Mouse (Mus musculus) c-Kit-positive CD71-positive TER-119-negative erythroid progenitor cells, embryonic 14.5 days (primary cell): Measurements from ENCODE around the gene Plekhm3.
A peak's percentile ranks its signal among the peaks of the same experiment; 100 is the strongest.
"Not testable (repeated sequence)": the region's sequence is repeated elsewhere in the genome, so short reads cannot be mapped to it uniquely, and the experiment has no call there.

ENCODE experiments used
- DNase-seq: peaks from one replicate; pipeline ENCODE4 v3.0.0-alpha.2; 2013; ENCODE audit warnings: low read depth

Gene Plekhm3

GRCm38 (mm10) chr1:64956479-64956961, at the start of gene Plekhm3:
Gene Plekhm3 (minus strand): TSS chr1:64956824.
- peak; percentile 60 for DNase-seq

- DNase-seq, result no peak
Observed at GRCm38 (mm10) chr1:65005575-65005974, 49.0 kb upstream of the Plekhm3 start.

- DNase-seq, result no peak
Observed at GRCm38 (mm10) chr1:65004526-65004925, 47.9 kb upstream of the Plekhm3 start.

GRCm38 (mm10) chr1:64993206-64993605, 36.6 kb upstream of the Plekhm3 start:
- DNase-seq, result no peak

GRCm38 (mm10) chr1:64988176-64988575, 31.6 kb upstream of the Plekhm3 start:
- DNase-seq, result no peak

DNA sequence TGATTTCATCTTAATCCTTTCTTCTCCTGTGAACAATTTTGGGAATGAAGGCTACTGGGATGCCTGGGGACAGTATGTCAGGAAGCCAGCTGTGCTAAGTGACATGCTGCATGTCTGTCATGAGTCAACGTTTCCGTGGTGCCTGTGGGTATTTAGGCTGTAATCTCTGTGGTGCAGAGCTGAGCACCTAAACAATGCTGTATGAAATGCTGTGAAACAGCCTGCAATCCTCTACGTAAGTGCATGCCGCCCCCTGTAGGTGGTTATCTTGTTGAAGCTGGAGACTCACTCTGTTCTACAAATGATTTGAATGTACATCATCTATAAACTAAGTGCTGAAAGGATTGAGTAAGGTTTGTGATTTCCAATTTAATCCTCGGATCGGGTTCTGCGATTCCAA, 29.5 kb upstream of the Plekhm3 start:
- peak; percentile 37 for DNase-seq

DNA sequence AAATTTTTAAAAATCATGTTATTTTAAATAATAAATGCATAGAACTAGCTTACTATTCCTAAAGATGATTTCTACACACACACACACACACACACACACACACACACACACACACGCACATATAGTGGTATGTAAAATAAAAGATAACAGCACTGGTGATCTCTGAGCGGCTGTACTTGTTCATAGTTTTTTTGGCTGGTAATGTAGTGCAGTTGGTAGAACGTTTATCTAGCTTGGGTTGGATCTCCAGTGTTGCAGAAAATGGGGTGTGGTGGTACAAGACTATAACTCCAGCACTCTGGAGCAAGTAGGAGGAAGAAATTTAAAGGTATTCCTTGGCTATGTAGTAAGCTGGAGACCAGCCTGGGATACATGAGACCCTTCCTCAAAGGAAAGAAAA, 26.6 kb upstream of the Plekhm3 start:
- DNase-seq, result no peak

DNA sequence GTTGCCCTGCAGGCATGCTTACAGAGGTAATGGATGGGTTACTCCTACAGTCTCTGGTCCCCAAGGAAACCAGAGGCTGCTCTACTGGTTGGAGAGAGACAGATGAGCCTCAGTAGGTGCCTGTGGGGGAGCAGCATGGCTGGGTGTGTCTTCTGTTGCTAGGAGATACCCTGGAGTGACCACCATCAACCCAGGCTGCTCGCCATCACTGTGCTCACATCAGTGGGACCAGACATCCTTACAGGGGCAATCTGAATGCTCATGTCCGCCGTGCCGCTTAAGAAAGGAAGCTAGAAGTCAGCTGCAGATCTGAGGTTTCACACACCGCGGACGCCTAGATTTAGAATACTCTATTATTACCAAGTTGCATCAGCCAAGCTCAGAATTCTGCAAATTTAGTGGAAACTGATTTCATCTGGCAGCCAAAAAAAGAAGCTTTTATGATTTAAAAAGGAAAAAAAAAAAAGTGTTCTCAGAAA, 21.7 kb upstream of the Plekhm3 start:
- no peak for DNase-seq

GRCm38 (mm10) chr1:64975346-64975745, 18.7 kb upstream of the Plekhm3 start:
- no peak for DNase-seq

DNA sequence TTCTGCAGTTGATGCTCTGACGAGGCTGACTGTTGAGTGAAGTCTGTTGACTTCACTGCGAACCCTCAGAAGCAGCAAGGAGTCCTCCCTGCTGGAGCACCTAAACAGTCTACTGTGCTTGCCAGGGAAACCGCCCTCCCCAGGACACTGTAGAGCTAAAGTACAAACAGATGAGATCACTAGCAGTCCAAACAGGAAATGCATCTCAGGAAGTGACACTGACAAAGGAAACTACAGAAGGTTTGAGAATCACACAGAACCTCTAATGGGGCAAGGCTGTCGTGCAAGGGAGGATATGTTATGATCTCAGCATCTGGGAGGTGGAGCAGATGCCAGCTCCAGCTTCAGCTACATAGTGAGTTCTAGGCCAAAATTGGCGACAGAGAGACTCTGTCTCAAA, 14.1 kb upstream of the Plekhm3 start:
- no peak for DNase-seq

- peak; percentile 5 for DNase-seq
Observed at GRCm38 (mm10) chr1:64957021-64957489, 431 bp upstream of the Plekhm3 start.

DNA sequence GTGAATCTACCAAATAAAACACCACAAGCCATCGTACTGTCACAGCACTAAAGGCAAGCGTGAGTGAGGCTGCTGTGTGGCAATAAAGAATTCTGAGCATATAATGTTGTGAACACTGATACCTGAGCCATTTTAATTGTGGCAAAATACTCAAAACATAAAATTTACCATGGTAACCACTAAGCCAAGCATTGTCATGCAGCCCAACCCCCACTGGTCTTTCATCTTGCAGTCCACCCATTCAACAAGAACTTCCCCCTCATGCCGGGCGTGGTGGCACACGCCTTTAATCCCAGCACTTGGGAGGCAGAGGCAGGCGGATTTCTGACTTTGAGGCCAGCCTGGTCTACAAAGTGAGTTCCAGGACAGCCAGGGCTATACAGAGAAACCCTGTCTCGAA, 1.8 kb downstream of the Plekhm3 start:
- not testable (repeated sequence) for DNase-seq

DNA sequence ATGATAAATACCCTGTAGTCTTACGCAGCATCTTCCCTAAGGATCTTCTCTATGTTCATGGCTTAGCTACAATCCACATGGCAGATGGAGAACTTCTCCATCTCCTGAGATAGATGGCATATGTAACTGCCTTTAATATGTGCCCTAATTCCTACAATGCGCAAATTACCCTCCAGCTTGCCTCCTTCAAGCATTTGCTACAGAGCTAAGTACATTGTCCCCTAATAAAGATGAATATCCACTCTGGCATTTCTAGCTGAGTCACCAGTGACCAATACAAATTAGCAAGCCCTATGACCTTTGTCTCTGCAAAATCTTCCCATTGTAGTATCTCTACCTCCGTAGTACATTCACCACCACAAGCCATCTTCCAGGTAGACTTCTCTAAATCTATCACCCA, 6.4 kb downstream of the Plekhm3 start:
- no peak for DNase-seq

DNA sequence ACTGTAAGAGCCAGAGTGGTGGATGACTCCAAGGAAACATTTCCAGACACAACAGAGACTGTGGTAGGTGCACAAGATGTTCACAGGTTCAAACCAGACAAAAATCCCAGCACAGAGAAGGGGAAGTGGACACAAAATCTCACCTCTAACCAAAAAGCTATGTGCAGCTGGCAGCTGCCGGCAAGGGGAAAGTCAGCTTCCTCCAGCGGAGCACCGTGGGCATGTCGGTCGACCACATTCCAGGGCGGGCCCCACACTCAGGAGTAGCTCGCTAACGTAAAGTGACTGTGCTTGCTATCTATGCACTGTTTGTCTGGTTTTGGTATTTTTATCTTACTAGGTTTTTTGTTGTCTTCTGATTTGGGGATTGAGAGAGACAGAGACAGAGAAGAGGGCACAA, 7.2 kb downstream of the Plekhm3 start:
- DNase-seq, result peak; percentile 6

DNA sequence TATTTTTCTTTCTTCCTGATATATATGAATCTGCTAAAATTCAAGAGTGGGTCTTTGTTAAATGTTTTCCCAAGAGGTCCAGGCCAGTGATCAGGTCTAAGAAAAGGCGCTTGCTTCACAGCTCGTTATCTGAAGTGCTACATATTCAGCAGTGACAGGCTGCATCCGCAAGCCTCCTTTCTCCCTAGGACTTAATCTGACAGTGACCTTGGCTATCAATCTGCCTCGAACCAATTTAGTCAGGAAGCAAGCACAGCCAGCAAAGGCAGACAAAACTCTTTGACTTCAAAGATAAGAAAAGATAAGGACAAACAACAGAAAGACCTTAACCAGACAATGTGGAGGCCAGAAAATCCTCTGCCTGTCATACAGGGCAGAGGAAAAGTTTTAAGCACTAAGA, 10.5 kb downstream of the Plekhm3 start:
- DNase-seq, result no peak

DNA sequence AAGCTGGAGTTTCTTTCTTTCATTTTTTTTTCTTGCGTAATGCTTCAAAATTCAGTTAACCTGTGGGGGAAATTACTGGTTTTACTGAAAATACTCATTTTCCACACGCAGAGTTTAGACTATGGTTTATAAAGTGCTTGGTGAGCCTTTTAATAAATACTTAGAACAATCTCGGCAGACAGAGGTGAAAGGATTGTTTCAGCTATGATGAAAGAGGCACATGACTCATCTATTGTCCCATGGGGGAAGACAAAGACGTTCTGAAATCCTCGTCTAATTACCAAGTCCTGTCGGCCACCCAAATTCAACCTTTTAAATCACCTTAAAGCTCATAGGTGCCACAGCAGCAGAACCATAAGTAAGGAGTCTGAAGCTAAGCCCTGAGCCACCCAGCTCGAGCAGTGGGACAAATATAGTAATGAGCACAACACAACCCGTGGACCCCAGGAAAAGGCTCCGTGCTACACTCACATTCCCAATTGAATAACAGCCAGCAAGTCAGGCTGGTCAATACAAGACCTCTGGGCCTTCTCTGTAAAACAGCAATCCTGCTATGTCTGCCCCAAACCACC, 11.3 kb downstream of the Plekhm3 start:
- DNase-seq, result no peak

GRCm38 (mm10) chr1:64944746-64945145, 11.9 kb downstream of the Plekhm3 start:
- DNase-seq, result no peak

- no peak for DNase-seq
Observed at GRCm38 (mm10) chr1:64942006-64942755, 14.4 kb downstream of the Plekhm3 start.

GRCm38 (mm10) chr1:64938907-64939306, 17.7 kb downstream of the Plekhm3 start:
- no peak for DNase-seq

DNA sequence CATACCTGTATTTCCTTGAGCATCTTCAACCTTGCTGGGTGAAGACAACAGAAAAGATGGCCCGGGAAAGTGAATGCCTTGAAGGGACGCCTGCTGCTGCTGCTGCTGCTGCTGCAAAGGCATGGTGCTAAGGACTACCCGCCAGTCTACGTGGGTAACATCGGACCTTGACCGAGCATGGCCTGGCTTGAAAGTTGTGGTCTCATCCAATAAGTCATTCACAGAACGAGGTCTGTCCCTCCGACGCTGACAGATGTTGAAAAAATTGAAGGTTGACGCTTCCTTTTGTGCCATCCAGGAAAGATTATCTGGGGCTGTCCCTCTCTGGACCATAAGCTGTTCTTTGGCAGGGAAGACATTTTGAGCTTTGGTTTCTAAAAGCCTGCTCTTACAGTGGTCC, 18.9 kb downstream of the Plekhm3 start:
- DNase-seq, result no peak

DNA sequence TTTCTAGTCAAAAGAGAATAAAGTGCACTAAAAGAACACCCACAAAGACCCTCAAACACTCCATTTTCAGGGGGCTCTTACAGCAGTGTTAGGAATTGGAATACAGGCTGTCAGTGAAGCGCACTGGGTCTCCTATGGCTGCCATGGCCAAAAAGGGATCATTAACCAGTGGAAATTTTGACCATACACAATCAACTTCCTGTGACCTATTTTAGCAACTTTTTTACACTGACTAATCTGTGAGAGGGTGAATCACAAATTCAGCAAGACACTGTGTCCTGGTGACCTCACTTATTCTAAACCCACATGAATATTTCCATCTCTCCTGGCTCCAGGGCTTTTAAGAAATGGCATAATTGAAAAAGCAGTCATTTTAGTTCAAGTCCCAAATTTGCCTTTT, 23.7 kb downstream of the Plekhm3 start:
- DNase-seq, result no peak

DNA sequence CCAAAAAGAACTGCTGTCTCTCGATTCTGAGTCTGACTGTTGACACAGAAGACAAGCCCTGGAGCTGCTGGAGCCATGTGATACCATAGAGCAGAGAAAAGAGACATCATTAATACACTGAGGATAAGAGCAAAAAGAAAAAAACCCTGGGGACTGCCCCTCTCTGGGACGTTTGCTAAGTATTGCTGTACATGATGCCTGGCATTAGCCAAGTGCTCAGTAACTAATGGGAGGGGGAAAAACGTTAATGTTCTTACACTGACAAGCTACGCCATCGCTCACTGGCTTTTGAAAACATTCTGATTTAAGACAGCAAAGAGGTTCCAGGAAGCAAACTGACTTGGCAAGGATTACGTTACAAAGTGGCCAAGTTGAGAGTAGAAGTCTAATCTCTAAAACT, 26.5 kb downstream of the Plekhm3 start:
- no peak for DNase-seq

DNA sequence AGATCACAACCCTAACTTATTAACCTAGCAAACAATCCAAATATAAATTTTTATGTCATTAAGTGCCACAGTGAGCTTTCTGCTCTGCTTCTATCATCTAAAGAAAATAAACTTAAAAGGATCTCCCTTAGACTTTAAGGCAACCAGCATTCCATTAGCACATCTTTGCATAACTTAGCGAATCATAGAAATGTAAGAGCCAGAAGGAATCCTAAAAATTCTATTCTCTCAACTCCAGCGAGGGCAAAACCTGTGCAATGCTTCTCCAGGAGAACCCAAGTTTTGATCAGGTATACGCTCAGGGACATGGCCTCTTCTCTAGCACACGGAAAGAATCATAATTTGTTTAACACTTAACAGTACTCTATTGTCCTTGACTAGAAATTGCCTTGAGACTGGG, 27.0 kb downstream of the Plekhm3 start:
- DNase-seq, result no peak

GRCm38 (mm10) chr1:64928542-64928941, 28.1 kb downstream of the Plekhm3 start:
- DNase-seq, result no peak
